Mouse (Mus musculus): ENCODE measurements around the gene Gca.
"Not testable (repeated sequence)": the region's sequence is repeated elsewhere in the genome, so short reads cannot be mapped to it uniquely, and the experiment has no call there.

Gca gene

DNA sequence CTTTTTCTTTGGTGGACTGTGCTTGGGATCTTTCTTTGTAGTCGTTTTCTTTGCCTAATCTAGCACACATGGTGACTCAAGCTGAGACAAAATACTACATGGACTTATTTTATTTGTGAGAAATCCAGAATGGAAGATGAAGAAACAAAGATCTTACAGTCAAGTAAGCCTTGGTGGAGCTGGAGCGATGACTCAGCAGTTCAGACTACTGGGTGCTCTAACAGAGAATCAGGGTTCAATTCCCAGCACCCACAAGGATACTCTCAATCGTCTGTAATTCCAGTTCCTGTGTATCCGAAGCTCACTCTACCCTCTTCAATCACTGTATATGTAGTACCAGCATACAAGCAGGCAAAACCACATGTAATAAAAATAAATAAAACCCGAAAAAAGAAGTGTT lies 6.2 kb downstream of the Gca start:
- DNase-seq = no peak

DNA sequence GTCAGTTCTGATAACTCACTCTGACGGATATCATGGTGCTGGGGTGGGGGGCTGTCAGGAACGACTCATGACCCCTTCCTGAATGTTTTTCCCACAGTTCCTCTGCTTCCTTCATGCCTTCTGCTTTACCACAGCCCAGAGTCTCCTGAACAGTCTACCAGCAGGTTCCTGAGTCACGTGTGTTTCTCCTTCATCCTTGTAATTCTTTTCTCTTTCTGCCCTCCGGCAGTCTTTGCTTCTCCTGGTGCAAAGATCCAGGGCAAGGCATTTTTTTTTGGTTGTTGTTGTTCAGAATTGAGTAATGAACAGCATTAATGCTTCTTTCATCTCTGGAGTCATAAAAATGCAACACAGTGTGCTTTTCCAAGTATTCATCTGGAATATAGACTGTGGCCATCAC lies 6.7 kb downstream of the Gca start:
- DNase-seq = no peak

DNA sequence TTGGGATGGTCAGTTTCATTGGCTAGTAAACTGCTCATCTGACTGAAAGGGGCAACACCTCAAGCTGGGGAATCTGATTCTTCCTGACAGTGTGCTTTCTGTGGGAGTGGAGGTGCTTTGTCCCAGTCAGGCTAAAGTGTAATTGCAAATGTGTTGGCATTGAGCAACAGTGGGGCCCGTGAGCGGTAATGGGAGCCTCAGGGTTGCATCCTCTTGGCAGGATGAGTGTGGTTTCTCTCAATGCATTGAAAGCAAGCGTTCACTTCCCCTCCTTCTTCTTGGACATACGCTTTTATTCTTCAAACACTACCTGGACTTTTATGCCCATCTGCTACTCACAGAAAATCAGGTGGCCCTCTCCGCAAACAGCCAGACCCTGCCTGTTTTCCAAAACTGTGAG lies 8.7 kb downstream of the Gca start:
- DNase-seq = no peak

DNA sequence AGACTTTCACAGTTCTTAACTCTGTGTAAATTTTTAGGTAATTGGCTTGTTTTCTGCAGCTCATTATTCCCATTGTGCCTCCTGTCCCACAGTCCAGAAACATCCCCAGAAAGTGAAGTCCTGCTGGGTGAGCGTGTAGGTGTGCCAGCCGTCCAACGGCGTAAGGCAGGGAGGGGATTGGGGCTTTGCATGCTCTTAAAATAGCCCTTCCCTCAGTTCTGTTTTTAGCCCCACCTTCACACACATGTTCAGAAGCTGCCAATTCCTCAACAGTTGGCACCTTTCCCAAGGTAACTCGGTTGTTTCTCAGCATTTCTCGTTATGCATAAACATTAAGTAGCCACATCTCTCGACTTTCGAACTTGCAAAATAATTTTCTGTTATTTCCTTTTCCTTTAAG lies 17.6 kb downstream of the Gca start:
- no peak for DNase-seq

DNA sequence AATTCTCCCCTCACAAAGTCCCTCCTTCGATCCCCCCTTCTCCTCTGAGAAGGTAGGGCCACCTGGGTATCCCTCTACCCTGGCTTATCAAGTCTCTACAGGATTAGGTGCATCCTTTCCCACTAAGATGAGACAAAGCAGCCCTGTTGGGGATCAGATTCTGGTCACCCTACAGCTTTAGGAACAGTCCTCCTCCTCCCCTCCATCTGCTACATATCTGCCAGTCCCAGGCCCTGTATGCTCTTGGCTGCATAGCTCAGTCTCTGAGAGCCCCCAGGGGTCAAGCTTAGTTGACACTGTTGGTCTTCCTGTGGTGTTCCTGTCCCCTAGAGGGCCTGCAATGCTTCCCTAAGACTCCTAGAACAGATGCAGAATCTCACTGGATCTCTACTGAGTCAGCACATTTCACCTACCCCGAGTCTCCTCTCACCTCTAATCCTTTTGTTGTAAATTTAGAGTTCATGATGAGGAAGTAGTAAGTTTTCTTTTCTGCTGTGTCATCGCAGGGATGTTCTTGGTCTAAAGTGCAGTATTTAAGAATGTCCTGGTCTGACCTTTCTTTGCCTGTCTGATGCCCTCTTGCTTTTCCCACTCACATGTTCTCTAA lies 21.0 kb downstream of the Gca start:
- no peak for DNase-seq

DNA sequence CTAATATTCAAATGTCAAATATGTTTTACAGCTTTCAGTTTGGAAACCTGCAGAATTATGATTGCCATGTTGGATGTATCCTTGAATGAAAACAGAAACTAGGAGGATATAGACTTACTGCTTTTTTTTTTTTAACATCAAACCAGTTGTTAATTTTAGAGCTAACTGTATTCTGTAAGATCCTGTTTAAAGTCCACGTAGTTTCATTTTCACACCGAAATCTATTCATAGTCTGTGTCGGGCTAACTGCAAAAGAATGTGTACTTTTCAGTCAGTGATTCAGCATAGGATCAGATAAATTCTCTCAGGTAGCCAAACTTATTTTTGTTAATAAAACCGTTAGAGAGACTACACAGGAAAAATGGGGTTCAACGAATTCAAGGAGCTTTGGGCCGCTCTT lies 21.8 kb downstream of the Gca start:
- DNase-seq = no peak

DNA sequence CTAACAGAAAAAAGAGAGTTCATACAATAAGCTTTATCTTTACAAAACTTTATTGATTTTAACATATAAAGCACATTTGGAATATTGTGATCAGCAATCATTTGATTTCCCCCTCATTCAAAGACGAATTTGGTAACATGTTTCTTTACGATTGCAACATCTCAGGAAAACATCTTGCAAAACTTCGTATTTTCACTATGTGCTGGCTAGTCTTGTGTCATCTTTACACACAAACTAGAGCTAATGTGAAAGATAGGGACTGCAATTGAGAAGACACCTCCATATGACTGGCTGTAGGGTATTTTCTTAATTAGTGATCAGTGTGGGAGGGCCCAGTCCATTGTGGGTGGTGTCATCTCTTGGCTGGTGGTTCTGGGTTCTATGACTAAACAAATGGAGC lies 42.2 kb downstream of the Gca start:
- no peak for DNase-seq

DNA sequence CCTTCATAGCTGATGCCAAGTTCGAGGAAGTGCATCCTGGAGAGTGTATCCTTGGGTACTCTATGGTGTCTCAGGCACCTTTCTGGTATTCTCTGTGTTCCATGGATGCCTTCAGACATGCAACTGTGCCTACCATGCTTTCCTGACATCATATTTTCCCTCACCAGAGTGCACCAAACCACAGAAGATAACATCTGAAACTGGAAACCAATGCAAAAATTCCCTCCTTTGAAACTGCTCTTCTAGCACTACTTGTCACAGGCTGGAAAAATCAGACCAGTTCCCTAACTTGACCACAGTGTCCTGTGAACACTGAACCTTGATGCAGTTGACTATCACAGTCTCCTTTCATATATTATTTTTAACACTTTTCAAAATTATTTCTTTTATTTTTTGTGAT lies 45.5 kb downstream of the Gca start:
- DNase-seq = no peak

DNA sequence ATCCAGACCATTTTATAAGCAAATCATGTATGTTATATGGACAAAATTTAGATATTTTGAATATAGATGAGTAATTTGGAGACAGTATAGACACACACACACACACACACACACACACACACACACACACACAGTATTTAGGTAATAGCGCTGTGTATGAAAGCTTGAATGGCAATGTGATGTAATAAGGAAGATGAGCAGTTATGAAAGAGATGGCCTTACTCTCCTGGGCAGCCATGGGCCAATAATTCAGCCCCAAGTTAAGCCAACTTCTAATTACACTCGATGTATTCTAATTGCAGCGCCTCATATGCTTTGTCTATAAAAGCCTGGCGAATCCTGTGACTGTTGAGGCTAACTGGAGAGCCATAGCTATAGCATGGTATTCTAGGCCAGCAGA lies 50.3 kb downstream of the Gca start:
- DNase-seq = not testable (repeated sequence)

DNA sequence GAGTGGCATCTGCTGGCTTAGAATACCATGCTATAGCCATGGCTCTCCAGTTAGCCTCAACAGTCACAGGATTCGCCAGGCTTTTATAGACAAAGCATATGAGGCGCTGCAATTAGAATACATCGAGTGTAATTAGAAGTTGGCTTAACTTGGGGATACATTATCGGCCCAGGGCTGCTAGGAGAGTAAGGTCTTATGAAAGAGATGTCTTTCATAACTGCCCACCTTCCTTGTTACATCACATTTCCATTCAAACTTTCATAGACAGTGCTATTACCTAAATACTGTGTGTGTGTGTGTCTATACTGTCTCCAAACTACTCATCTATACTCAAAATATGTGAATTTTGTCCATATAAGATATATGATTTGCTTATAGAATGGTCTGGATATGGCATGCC lies 51.2 kb downstream of the Gca start:
- DNase-seq = no peak

DNA sequence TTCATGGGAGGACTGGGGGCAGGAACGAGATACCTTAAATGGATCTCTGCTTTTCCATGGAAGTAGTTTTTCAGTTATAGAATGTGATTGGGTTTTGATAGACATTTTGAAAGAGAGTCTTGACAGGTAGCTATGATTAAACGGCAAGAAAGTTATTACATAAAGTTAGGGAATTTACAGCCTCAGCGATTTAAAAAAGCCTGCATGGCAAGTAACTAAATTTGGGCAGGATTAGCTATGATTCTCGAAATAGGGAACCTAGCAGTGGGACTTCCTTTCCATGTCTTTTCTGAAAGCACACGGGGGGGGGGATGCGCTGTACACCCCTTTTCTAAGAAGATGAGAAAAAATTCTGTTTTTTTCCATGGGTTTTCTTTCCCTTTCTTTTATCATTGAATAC lies 53.2 kb downstream of the Gca start:
- no peak for DNase-seq

DNA sequence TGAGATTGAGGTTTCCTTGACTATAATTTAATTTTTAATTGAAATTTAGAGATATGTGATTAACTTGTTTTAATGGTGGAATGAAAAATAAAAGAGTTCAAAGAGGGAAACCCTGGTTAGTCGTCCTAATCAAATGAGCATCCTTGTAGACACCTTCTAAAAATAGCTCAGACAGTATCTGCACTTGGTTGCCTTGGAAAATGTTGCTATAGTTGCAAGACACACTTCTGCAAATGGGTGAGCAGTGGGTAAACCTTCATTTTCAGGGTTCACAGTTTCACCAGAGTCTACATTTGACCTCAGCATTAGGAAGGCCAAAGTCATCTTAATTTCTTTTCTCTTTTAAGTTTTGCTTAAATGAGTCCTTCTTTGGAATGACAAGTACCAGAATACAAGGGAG lies 54.3 kb downstream of the Gca start:
- no peak for DNase-seq

DNA sequence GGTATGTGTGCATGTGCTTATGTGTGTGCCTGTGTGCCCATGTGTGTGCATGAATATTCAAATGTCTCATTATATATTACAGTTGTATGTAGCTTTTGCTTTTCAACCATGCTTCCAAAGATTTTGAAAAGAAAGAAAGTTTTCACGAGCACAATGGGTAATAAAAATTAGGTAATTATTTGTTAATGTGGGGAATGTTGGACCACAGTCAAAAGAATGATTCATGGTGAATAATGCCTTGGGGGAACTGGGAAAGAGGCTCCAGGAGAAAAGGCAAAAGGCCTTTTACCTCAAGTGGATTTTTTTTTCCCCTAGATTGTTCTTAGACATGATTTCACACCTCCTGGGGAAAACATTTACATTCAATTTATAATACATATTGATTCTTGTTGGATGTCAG lies 61.9 kb downstream of the Gca start:
- DNase-seq = no peak

DNA sequence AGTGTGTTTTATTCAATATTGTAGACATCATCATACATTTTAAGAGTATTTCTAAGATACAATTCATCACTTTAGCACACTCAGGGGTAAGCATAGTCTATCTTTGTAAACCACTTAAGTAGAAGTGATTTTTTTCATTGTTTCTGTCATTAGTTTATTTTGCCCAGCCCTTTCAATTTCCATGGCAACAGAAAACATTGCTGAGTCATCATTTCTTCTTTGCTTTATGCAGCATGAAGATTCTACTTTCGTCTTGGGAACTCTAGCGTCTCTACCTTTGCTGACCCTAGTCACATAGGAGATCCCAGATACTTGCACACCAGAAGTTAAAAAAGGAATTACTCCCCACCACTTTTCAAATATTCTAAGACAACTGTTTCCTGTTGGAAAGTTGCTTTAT lies 63.6 kb downstream of the Gca start:
- no peak for DNase-seq

DNA sequence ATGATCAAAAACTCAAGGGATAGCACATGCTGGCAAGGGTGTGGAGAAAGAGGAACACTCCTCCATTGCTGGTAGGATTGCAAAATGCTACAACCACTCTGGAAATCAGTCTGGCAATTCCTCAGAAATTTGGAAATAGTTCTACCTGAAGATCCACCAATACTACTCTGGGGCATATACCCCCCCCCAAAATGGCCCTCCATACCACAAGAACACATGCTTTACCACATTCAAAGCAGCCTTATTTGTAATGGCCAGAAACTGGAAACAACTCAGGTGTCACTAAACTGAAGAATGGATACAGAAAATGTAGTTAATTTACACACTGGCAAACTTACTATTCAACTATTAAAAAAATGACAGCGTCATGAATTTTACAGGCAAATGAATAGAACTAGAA lies 66.6 kb downstream of the Gca start:
- no peak for DNase-seq

DNA sequence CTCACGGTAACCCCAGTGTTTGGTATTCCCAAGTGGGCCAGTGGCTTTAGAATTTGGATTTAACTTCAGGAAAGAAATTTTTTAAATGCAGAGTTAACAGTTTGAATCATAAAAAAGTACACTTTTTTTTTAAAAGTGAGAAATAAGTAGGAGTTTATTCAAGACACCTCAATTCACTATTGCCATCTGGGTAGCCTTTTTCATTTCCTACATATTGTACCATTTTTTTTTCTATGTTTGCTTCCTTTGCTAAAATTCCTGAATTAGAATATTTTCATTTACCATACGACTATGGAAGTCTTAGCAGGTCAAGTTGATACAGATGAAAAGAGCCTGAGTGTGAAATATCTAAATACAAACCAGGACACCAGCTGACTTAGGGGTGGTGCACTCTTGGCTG lies 79.0 kb downstream of the Gca start:
- no peak for DNase-seq
